Mouse (Mus musculus): ENCODE results near the gene a. TPM values are rescaled to one million over a fixed set of nuclear protein-coding genes. Genes with fewer than 3 reads are reported as not detected.

The a gene
- polyA plus RNA-seq, 1 experiment from 2014 or later, result 3.3 TPM

DNA sequence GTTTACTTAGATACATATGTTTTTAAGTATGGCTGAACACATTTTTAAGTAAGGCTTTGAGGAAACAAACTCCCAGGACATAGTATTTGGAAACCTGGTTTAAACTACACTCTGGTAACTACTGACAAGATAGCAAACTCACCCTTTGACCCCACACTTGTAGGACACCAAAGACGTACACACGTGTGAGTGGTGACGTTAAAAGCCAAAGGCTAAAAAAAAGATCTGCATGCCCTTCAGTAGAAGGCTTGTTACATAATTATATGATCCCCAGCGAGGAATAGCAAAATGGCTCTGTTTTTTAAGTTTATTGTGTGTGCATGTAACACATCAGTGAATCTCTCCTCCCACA, 289.0 kb downstream of the a start:
- H3K9ac ChIP-seq (replicated peaks; ENCODE audit: low read length), result no peak overlapping the region
- no peaks in the 10 kb centered on the region; the same call in 1 of the 2 replicates for H3K4me1 ChIP-seq (ENCODE audit: control insufficient read depth, insufficient read depth, low read length)
- no peak for ATAC-seq (replicated peaks; ENCODE audit: insufficient number of reproducible peaks, low FRiP score, low TSS enrichment, low read depth)
- H3K9me3 ChIP-seq (replicated peaks; ENCODE audit: control insufficient read depth, low read length), result no peaks in the 10 kb centered on the region
- DNase-seq (ENCODE audit: low spot score), result no peak
- no peaks in the 10 kb centered on the region for H3K36me3 ChIP-seq (replicated peaks; ENCODE audit: control insufficient read depth, insufficient read depth, low read depth, low read length)
- no peaks in the 10 kb centered on the region for H3K27me3 ChIP-seq (ENCODE audit: control insufficient read depth, insufficient read depth, low read length)
- no peak overlapping the region for H3K4me3 ChIP-seq (ENCODE audit: low read depth, low read length)
- H3K4me2 ChIP-seq (ENCODE audit: low read depth, low read length), result no peak overlapping the region
- WGBS, result 68% methylated on average over 4 of the region's 4 CpGs
- no peak overlapping the region for H3K27ac ChIP-seq (replicated peaks; ENCODE audit: low read depth, low read length)

DNA sequence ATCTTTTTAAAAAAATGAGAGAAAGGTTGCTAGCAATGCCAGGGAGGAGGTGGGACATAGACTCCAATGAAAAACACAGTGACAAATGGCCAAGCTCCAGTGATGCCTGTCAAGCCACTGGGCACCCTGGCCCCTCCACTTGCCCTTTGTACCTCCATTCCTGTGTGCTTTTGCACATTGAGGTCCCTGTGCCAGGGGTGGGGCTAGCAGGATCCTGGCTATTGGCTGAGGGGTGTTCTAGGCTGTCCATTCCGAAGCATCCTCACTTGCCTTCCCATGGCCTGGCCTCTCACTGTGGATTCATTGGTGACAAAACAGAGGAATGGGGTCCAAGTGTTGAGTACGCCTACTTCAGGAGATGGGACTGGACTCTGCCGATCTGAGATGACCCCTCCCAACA, 289.9 kb downstream of the a start:
- Histone ChIP-seq H3K4me3 (ENCODE audit: low read depth, low read length) (no peak overlapping the region), H3K4me2 (ENCODE audit: low read depth, low read length) (no peak overlapping the region), H3K27me3 (ENCODE audit: control insufficient read depth, insufficient read depth, low read length) (no peaks in the 10 kb centered on the region), H3K27ac (replicated peaks; ENCODE audit: low read depth, low read length) (no peak overlapping the region), H3K9ac (replicated peaks; ENCODE audit: low read length) (no peak overlapping the region), H3K36me3 (replicated peaks; ENCODE audit: control insufficient read depth, insufficient read depth, low read depth, low read length) (no peaks in the 10 kb centered on the region), H3K9me3 (replicated peaks; ENCODE audit: control insufficient read depth, low read length) (no peaks in the 10 kb centered on the region), H3K4me1 (ENCODE audit: control insufficient read depth, insufficient read depth, low read length) (no peaks in the 10 kb centered on the region)
- 85% methylated on average over 3 of the region's 3 CpGs for WGBS
- DNase-seq (ENCODE audit: low spot score) (no peak), ATAC-seq (replicated peaks; ENCODE audit: insufficient number of reproducible peaks, low FRiP score, low TSS enrichment, low read depth) (no peak)

DNA sequence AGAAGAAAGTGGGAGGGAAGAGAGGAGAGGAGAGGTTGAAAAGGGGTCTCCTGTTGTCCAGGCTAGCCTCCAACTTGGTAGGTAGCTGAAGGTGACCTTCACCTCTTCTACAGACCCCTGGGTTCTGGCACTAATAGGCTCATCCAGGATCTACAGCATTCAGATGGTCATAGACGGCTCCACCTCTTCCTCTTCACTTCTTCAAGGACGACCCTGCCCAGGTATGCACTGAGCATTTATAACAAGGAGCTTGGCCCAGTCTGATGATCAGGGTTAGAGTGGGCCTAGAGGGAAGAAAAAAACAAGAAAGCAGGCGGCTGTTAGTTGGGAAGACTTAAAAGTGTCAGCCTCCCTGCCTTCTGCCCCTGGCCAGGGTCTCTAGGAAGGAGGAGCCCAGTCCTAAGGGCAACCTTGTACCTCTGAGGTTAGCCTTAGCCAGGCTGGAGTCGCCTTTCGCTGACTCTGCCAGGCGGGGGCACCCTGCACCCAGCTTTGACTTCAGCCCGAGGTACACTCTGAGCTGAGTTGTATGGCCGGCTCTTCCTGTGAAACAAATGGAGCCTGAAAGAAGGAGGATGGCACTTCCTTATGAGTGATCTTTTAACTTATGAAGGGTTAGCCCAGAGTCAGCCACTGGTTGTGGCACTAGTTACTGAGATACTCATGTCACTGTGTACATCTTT, 291.1 kb downstream of the a start:
- WGBS, result 20% methylated on average over 8 of the region's 8 CpGs
- Histone ChIP-seq H3K4me3 (ENCODE audit: low read depth, low read length) (no peak overlapping the region), H3K36me3 (replicated peaks; ENCODE audit: control insufficient read depth, insufficient read depth, low read depth, low read length) (no peaks in the 10 kb centered on the region), H3K27me3 (ENCODE audit: control insufficient read depth, insufficient read depth, low read length) (no peaks in the 10 kb centered on the region), H3K9me3 (replicated peaks; ENCODE audit: control insufficient read depth, low read length) (no peaks in the 10 kb centered on the region), H3K9ac (replicated peaks; ENCODE audit: low read length) (no peak overlapping the region), H3K4me2 (ENCODE audit: low read depth, low read length) (no peak overlapping the region), H3K4me1 (ENCODE audit: control insufficient read depth, insufficient read depth, low read length) (no peaks in the 10 kb centered on the region), H3K27ac (replicated peaks; ENCODE audit: low read depth, low read length) (no peak overlapping the region)
- ATAC-seq (replicated peaks; ENCODE audit: insufficient number of reproducible peaks, low FRiP score, low TSS enrichment, low read depth) (no peak), DNase-seq (ENCODE audit: low spot score) (peak; percentile 63)

DNA sequence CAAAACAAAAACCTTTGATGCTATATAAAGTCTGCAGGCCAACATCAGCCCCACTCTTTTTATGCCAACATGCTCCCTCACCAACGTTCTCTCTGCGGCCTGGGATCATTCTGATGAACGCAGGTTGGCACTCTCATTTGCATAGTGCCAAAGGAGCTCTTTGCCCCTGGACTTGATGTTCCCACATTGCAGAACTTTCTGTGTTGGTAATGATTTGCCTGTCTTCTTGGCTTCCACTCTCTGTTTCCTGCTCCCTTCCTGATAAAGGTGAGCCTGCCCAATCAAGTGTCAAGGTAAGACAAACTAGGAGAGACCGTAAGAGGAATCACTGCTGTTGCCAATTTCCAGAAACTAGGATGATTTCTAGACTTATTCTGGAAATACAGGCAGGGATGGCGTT, 293.3 kb downstream of the a start:
- Histone ChIP-seq H3K4me2 (ENCODE audit: low read depth, low read length) (no peak overlapping the region), H3K9me3 (replicated peaks; ENCODE audit: control insufficient read depth, low read length) (no peaks in the 10 kb centered on the region), H3K27ac (replicated peaks; ENCODE audit: low read depth, low read length) (no peak overlapping the region), H3K4me1 (ENCODE audit: control insufficient read depth, insufficient read depth, low read length) (no peaks in the 10 kb centered on the region), H3K9ac (replicated peaks; ENCODE audit: low read length) (no peak overlapping the region), H3K36me3 (replicated peaks; ENCODE audit: control insufficient read depth, insufficient read depth, low read depth, low read length) (no peaks in the 10 kb centered on the region), H3K4me3 (ENCODE audit: low read depth, low read length) (no peak overlapping the region), H3K27me3 (ENCODE audit: control insufficient read depth, insufficient read depth, low read length) (no peaks in the 10 kb centered on the region)
- ATAC-seq (replicated peaks; ENCODE audit: insufficient number of reproducible peaks, low FRiP score, low TSS enrichment, low read depth) (no peak), DNase-seq (ENCODE audit: low spot score) (no peak)
- WGBS, result 80% methylated on average over 5 of the region's 5 CpGs

DNA sequence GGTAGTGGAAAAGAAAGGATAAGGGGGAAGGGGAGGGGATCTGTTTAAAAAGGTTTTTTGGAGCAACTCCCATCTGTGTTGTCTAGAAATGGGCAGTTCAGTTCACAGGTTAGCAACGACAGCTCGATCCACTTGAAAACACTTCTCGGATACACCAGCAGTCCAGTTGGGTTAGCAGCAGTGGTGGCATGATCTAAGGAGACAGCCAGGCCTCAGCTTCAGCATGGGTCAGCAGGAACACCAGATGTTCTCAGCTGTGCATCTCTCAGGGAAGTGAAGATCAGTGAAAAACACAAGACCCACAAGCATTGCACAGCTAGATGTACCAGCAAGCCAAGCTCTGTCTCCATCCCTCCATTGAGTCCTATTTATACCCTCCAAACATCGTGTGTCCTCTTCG, 295.1 kb downstream of the a start:
- WGBS, result 85% methylated on average over 5 of the region's 5 CpGs
- ATAC-seq (replicated peaks; ENCODE audit: insufficient number of reproducible peaks, low FRiP score, low TSS enrichment, low read depth) (no peak), DNase-seq (ENCODE audit: low spot score) (no peak)
- no peaks in the 10 kb centered on the region for H3K27me3 ChIP-seq (ENCODE audit: control insufficient read depth, insufficient read depth, low read length)
- no peaks in the 10 kb centered on the region for H3K36me3 ChIP-seq (replicated peaks; ENCODE audit: control insufficient read depth, insufficient read depth, low read depth, low read length)
- H3K4me3 ChIP-seq (ENCODE audit: low read depth, low read length), result no peak overlapping the region
- H3K9ac ChIP-seq (replicated peaks; ENCODE audit: low read length), result no peak overlapping the region
- H3K4me2 ChIP-seq (ENCODE audit: low read depth, low read length), result no peak overlapping the region
- H3K9me3 ChIP-seq (replicated peaks; ENCODE audit: control insufficient read depth, low read length), result no peaks in the 10 kb centered on the region
- H3K27ac ChIP-seq (replicated peaks; ENCODE audit: low read depth, low read length), result no peak overlapping the region
- no peaks in the 10 kb centered on the region for H3K4me1 ChIP-seq (ENCODE audit: control insufficient read depth, insufficient read depth, low read length)

GRCm38 (mm10) chr2:155088264-155088663, 297.1 kb downstream of the a start:
- Histone ChIP-seq H3K27ac (replicated peaks; ENCODE audit: low read depth, low read length) (no peak overlapping the region), H3K27me3 (ENCODE audit: control insufficient read depth, insufficient read depth, low read length) (no peaks in the 10 kb centered on the region), H3K9ac (replicated peaks; ENCODE audit: low read length) (no peak overlapping the region), H3K9me3 (replicated peaks; ENCODE audit: control insufficient read depth, low read length) (no peaks in the 10 kb centered on the region), H3K4me3 (ENCODE audit: low read depth, low read length) (no peak overlapping the region), H3K4me1 (ENCODE audit: control insufficient read depth, insufficient read depth, low read length) (no peaks in the 10 kb centered on the region), H3K36me3 (replicated peaks; ENCODE audit: control insufficient read depth, insufficient read depth, low read depth, low read length) (no peaks in the 10 kb centered on the region), H3K4me2 (ENCODE audit: low read depth, low read length) (no peak overlapping the region)
- ATAC-seq (replicated peaks; ENCODE audit: insufficient number of reproducible peaks, low FRiP score, low TSS enrichment, low read depth) (no peak), DNase-seq (ENCODE audit: low spot score) (no peak)
- WGBS, result 84% methylated on average over 6 of the region's 6 CpGs

- no peak overlapping the region for H3K4me2 ChIP-seq (ENCODE audit: low read depth, low read length)
- no peaks in the 10 kb centered on the region for H3K36me3 ChIP-seq (replicated peaks; ENCODE audit: control insufficient read depth, insufficient read depth, low read depth, low read length)
- no peak overlapping the region for H3K9ac ChIP-seq (replicated peaks; ENCODE audit: low read length)
- 75% methylated on average over 13 of the region's 13 CpGs for WGBS
- H3K9me3 ChIP-seq (replicated peaks; ENCODE audit: control insufficient read depth, low read length), result no peaks in the 10 kb centered on the region
- no peaks in the 10 kb centered on the region for H3K27me3 ChIP-seq (ENCODE audit: control insufficient read depth, insufficient read depth, low read length)
- ATAC-seq (replicated peaks; ENCODE audit: insufficient number of reproducible peaks, low FRiP score, low TSS enrichment, low read depth) (no peak), DNase-seq (ENCODE audit: low spot score) (no peak)
- no peak overlapping the region for H3K27ac ChIP-seq (replicated peaks; ENCODE audit: low read depth, low read length)
- H3K4me3 ChIP-seq (ENCODE audit: low read depth, low read length), result no peak overlapping the region
- H3K4me1 ChIP-seq (ENCODE audit: control insufficient read depth, insufficient read depth, low read length), result no peaks in the 10 kb centered on the region
Measured at GRCm38 (mm10) chr2:155090909-155091742, 299.9 kb downstream of the a start.

- Histone ChIP-seq H3K36me3 (replicated peaks; ENCODE audit: control insufficient read depth, insufficient read depth, low read depth, low read length) (no peaks in the 10 kb centered on the region), H3K4me3 (ENCODE audit: low read depth, low read length) (no peak overlapping the region), H3K9ac (replicated peaks; ENCODE audit: low read length) (no peak overlapping the region), H3K4me2 (ENCODE audit: low read depth, low read length) (no peak overlapping the region), H3K27me3 (ENCODE audit: control insufficient read depth, insufficient read depth, low read length) (no peaks in the 10 kb centered on the region), H3K4me1 (ENCODE audit: control insufficient read depth, insufficient read depth, low read length) (no peaks in the 10 kb centered on the region), H3K9me3 (replicated peaks; ENCODE audit: control insufficient read depth, low read length) (no peaks in the 10 kb centered on the region), H3K27ac (replicated peaks; ENCODE audit: low read depth, low read length) (no peak overlapping the region)
- DNase-seq (ENCODE audit: low spot score) (no peak), ATAC-seq (replicated peaks; ENCODE audit: insufficient number of reproducible peaks, low FRiP score, low TSS enrichment, low read depth) (no peak)
- 78% methylated on average over 3 of the region's 3 CpGs for WGBS
Measured at GRCm38 (mm10) chr2:155091743-155092075, 300.5 kb downstream of the a start.

Measured in embryonic facial prominence, embryonic 11.5 days (tissue).